Mouse (Mus musculus) small intestine, adult 2 months (tissue): ENCODE results near the gene Itgb5. TPM values are rescaled to one million over a fixed set of nuclear protein-coding genes. Genes with fewer than 3 reads are reported as not detected.
A peak's percentile ranks its signal among the peaks of the same experiment; 100 is the strongest.

ENCODE experiments used
- H3K27ac ChIP-seq: fragments of 200-500 bp; 2 replicates; pipeline ENCODE4 v1.5.1; 2012; ENCODE audit warnings: low read depth, low read length, control low read depth, inconsistent platforms; ENCODE audit not compliant: insufficient read depth
- H3K27me3 ChIP-seq: fragments of 200-500 bp; 2 replicates; pipeline ENCODE4 v1.6.1; 2012; ENCODE audit warnings: mild to moderate bottlenecking, moderate library complexity, low read length, inconsistent platforms; ENCODE audit not compliant: control insufficient read depth, insufficient read depth
- H3K36me3 ChIP-seq: fragments of 200-500 bp; 2 replicates; pipeline ENCODE4 v1.6.1; 2012; ENCODE audit warnings: mild to moderate bottlenecking, low read length, control low read depth, inconsistent platforms; ENCODE audit not compliant: control insufficient read depth, insufficient read depth
- H3K4me1 ChIP-seq: fragments of 200-500 bp; 2 replicates; pipeline ENCODE4 v1.6.1; 2012; ENCODE audit warnings: low read length, inconsistent platforms, mixed read lengths; ENCODE audit not compliant: control insufficient read depth, insufficient read depth, insufficient read length
- H3K4me3 ChIP-seq: fragments of 200-500 bp; 2 replicates; pipeline ENCODE4 v1.5.1; 2012; ENCODE audit warnings: low read depth, mild to moderate bottlenecking, control low read depth, inconsistent platforms, low read length, moderate library complexity
- CTCF ChIP-seq: fragments of 200-500 bp; IDR thresholded peaks from 2 replicates; pipeline ENCODE4 v1.5.1; 2012; ENCODE audit warnings: low read depth, mild to moderate bottlenecking, control low read depth, inconsistent platforms, low read length, moderate library complexity, mixed read lengths; ENCODE audit not compliant: insufficient replicate concordance, insufficient read length; ENCODE audit errors: extremely low read depth
- POLR2A ChIP-seq: fragments of 200-500 bp; IDR thresholded peaks from 2 replicates; pipeline ENCODE4 v1.6.1; 2012; ENCODE audit warnings: low read depth, mild to moderate bottlenecking, control low read depth, inconsistent platforms, low read length, moderate library complexity
- WGBS: fragments of 180-500 bp; shearing (Covaris S2); methylation state at CpG from one replicate; pipeline ENCODE4 v1.1.7; 2018; 5-methylcytosine and 5-hydroxymethylcytosine counted together
- polyA plus RNA-seq: library from polyadenylated mRNA; depleted of rRNA; stranded (reverse); fragments of >200 nt; gene quantifications from 2 replicates; pipeline ENCODE4 v1.2.3, GENCODE M21; 2012

Itgb5 gene
- polyA plus RNA-seq, 1 experiment: 80.3 TPM

DNA sequence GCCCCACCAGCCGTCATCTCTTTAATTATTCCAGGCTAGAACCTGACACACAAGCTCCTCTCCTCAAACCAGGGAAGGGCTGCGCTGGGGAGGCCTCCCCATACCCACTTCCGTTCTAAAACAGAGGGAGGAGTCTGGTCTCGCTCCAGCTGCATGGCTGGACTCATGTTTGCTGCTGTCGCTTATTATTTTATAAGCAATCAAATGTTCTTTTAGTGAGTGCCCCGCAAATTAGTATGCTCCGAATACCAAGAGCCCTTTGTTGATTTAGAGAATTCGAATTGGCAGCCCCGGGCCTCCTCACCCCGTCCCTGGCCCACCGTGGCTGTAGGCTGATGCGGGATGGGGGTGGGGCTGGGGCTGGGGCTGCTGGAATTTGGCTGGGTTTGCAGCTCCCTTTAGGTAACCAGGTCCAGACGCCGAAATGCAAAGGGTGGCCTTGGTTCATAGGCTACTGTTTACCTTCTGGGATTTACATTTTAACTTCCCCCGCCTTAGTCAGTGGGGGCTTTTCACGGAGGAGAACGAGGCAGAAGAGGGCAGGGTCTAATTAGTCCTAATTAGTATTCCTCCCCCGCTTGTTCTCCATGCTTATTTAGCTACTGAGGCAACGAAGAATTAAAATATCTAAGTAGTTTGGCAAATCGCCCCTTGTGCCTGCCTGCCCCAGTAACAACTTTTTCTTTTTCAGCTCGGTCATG is 3.4 kb downstream of the Itgb5 start:
- no peak for TF ChIP-seq CTCF
- TF ChIP-seq POLR2A: no peak
- WGBS: 48% methylated on average over 21 of the region's 21 CpGs
- Histone ChIP-seq H3K4me1 (peaks cover 22% of the 10 kb centered on the region), H3K4me3 (peak overlapping the region; percentile 23), H3K27ac (no peak overlapping the region), H3K27me3 (no peaks in the 10 kb centered on the region), H3K36me3 (no peaks in the 10 kb centered on the region)

DNA sequence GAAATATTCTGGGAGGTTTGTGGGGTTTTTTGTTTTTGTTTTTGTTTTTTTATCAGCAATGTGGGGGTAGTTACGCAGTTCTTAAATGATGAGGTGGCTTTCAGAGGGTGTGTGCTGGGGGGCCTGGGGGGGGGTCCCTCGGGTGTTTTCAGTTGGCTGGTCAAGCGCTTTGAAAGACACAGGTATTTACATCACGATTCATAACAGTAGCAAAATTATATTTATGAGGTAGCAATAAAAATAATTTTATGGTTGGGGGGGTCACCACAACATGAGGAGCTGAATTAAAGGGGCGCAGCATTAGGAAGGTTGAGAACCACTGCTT is 3.9 kb downstream of the Itgb5 start:
- H3K27me3 ChIP-seq: no peaks in the 10 kb centered on the region
- no peak overlapping the region for H3K27ac ChIP-seq
- no peak for TF ChIP-seq CTCF
- TF ChIP-seq POLR2A: no peak
- WGBS: 21% methylated on average over 5 of the region's 5 CpGs
- no peak overlapping the region for H3K4me3 ChIP-seq
- H3K36me3 ChIP-seq: no peaks in the 10 kb centered on the region
- peaks cover 22% of the 10 kb centered on the region for H3K4me1 ChIP-seq

DNA sequence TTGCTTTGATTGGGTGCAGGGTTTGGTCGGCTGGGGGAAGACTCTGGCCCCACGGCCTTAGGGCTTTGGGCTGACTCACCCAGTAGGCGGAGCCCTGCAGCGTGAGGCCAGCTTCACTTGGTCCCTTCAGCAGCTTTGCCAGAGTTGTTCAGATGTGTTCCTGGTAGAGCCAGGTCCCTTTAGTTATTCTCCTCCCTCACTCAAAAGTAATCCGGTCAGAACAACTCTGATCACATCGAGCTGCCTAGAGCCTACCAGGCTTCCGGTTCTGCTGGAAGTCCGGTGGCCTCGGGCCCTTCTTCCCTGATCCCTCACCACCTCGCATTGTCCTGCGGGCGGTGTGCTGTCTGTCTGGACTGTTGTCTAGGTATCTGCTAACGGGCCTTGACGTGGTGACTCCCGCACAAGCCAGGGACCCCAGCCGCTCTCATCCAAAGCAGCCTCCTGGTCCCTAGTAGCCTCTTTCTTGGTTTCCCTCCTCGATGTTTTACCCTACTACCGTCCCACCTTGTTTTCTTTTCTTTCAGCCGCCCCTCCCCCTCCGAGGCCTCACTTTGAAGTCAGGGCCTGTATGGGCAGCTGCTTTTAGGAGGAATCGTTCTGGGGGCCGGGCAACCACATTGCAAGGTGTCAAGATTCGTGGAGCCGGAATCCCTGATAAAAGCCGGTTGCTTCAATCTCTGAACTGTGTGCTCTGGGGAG is 4.5 kb downstream of the Itgb5 start:
- H3K4me1 ChIP-seq: peaks cover 21% of the 10 kb centered on the region
- 12% methylated on average over 25 of the region's 25 CpGs for WGBS
- H3K27ac ChIP-seq: no peak overlapping the region
- H3K27me3 ChIP-seq: no peaks in the 10 kb centered on the region
- H3K36me3 ChIP-seq: no peaks in the 10 kb centered on the region
- H3K4me3 ChIP-seq: peak overlapping the region; percentile 46
- no peak for TF ChIP-seq CTCF
- TF ChIP-seq POLR2A: no peak

- Histone ChIP-seq H3K4me1 (peaks cover 18% of the 10 kb centered on the region), H3K36me3 (no peaks in the 10 kb centered on the region), H3K27me3 (no peaks in the 10 kb centered on the region), H3K4me3 (0 out of 2 replicates have a peak overlapping the region, but pooled peaks have one; percentile 13), H3K27ac (peak overlapping the region; percentile 59; the same call in 1 of the 2 replicates)
- WGBS: 31% methylated on average over 3 of the region's 3 CpGs
- no peak for TF ChIP-seq CTCF
- TF ChIP-seq POLR2A: no peak
These were observed 7.2 kb downstream of the Itgb5 start for GRCm38 (mm10) chr16:33836676-33837075.

DNA sequence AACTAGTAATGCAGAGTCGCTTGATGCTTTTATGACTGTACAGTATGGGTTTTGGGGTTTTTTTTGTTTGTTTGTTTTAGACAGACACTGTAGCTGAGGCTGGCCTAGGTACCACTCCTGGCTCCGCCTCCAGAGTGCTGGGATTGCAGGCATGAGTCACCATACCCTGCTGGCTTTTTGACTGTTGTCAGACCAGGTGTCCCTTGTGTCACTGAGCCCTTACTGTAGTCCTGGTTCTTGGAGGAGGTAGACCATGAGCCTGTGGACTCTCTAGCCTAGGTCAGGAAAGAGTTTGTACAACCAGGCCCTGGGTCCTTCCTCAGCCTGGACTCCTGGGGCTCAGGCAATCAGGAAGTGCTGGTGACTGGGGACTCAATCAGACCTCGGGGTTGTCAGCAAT is 7.7 kb downstream of the Itgb5 start:
- H3K27ac ChIP-seq: peak overlapping the region; percentile 62; the same call in 1 of the 2 replicates
- no peaks in the 10 kb centered on the region for H3K36me3 ChIP-seq
- no peak overlapping the region for H3K4me3 ChIP-seq
- peaks cover 18% of the 10 kb centered on the region for H3K4me1 ChIP-seq
- WGBS: 27% methylated on average over 3 of the region's 3 CpGs
- no peak for TF ChIP-seq POLR2A
- TF ChIP-seq CTCF: no peak
- no peaks in the 10 kb centered on the region for H3K27me3 ChIP-seq

GRCm38 (mm10) chr16:33840616-33841015 is 11.2 kb downstream of the Itgb5 start:
- Histone ChIP-seq H3K4me3 (no peak overlapping the region), H3K27ac (no peak overlapping the region), H3K4me1 (peaks cover 11% of the 10 kb centered on the region), H3K27me3 (no peaks in the 10 kb centered on the region), H3K36me3 (peaks cover 2% of the 10 kb centered on the region; the same call in 1 of the 2 replicates)
- TF ChIP-seq POLR2A: no peak
- no peak for TF ChIP-seq CTCF
- WGBS: 72% methylated on average over 6 of the region's 6 CpGs
